Mouse (Mus musculus): ENCODE measurements around the gene Rprd1b.

DNA sequence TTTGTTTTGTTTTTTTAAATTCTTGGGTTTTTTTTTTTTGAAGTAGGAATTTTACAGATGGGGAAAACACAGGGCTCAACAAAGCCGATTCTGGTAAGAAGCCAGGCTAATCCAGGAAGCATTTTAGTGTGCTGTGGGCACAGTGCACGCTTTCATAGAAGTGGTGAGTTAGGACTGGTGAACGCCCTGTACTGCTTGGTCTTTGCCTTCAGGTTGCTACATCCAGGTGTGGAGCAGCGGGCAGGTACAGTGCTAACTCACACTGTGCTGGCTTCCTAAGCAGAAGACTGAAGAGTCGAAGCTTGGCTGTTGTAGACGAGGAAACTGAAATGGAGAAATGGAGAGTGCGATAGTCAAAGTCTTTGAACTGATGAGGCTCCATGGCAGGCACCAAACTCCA lies 1.7 kb downstream of the Rprd1b start:
- TF ChIP-seq POLR2A (IDR thresholded peaks at IDR 0.05; ENCODE audit: low read depth, low read length) = no peak
- TF ChIP-seq CTCF (conservative IDR thresholded peaks at IDR 0.05; ENCODE audit: insufficient read depth, insufficient read length, low read depth, low read length) = no peak

Measured in kidney, adult 2 months (tissue).